Mouse (Mus musculus): ENCODE data around the gene Tsc22d4. TPM values are rescaled to one million over a fixed set of nuclear protein-coding genes. Genes with fewer than 3 reads are reported as not detected.

The Tsc22d4 gene
- total RNA-seq, 2 experiments from 2014 or later, result 150 to 156 TPM

DNA sequence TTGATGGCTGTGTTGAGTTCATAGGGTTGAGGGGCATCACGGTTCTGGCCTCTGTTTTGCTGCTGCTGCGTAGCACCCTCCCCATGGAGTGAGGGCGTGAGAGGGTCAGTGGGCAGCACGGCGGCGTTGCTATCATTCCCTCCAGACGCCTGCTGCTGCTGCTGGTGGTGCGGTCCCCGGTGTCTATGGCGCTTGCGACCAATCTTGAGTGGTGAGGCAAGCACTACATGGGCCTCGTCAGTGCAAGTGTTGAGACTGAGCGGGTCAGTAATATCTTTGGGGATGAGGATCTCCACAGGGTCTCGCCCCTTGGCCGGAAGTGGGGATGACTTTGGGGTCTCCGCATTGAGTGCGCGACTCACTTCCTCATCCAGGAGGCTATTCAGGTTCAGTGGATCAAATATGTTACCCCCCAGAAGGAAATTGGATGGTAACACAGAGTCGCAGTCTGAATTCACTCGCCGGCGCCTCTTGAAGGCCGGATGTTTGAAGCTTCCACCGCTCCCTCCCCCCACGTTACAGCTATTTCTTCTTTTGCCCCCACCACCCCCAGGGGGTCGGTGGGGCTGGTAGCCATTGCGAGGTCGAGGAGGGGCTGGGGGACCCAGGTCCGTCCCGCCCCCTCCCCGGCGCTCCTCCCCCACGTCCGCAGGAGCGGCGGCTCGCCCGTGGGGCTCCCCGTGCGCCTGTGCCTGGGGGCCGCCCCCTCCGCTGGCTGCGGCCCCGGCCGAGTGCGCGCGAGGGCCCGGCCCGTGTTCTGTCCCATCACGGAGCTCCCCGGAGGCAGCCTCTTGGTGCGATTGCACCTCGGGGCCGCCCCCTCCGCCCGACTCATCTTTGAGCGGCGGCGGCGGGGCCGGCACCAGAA lies 39.9 kb downstream of the Tsc22d4 start:
- Histone ChIP-seq H3K27ac (peak overlapping the region; percentile 96), H3K4me3 (peak overlapping the region; percentile 92)
- peak in 1 of 2 experiments; percentile 51 for DNase-seq (ENCODE audit: extremely low spot score in 1 of 2, low spot score in 2 of 2)
- TF ChIP-seq CTCF (IDR thresholded peaks at IDR 0.05), result no peak
- intact Hi-C loops (cut with DNase I), result loop anchor here (5.0 to 10.0 kb wide), 2 partner anchors 329 to 372 kb away; partner anchors contain the start of genes Zfp113 and Zscan21

DNA sequence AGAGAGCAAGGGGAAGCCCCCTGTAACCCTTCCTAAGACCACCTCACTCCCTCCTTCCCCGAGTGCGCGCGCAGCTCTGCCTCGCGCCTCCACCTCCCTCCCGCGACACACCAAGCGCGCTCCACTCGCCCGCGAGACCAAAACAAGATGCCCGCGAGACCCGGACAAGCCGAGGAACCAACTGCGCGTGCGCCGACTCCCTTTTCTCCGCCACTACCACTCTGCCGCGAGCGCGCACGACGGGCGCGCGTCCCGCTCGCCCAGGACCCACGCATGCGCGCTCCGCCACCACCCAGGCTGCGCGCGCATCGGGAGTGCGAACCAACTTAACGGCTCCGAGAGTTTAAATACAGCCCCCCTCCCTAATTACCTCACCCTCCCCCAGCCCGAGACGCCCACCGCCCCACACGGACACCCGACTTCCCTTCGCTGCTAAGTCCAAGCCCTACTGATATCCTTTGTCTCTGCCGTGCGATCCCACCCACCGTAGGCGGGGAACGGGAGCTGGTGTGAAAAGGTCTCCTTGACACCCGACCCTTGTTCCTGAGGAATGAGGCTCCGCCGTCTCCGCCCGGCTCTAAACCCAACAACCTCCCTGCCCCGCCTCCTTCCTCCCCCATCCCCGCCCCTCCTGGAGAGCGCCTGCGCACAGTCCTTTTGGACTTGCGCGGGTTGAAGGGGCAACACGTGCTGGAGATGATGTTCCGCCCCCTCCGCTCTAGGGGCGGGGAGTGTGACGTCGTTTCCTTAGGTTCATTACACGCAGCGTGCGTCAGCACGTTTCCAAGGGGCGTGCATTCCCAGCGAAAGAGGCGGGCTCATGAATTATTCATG lies 40.8 kb downstream of the Tsc22d4 start:
- no peak for TF ChIP-seq CTCF (IDR thresholded peaks at IDR 0.05)
- Histone ChIP-seq H3K4me3 (peak overlapping the region; percentile 92), H3K27ac (peak overlapping the region; percentile 98)
- DNase-seq (ENCODE audit: extremely low spot score in 1 of 2, low spot score in 2 of 2), result peak; percentile 99
- intact Hi-C loops (cut with DNase I), result loop anchor here (5.0 to 10.0 kb wide), 2 partner anchors 328 to 371 kb away; partner anchors contain the start of genes Zfp113 and Zscan21

DNA sequence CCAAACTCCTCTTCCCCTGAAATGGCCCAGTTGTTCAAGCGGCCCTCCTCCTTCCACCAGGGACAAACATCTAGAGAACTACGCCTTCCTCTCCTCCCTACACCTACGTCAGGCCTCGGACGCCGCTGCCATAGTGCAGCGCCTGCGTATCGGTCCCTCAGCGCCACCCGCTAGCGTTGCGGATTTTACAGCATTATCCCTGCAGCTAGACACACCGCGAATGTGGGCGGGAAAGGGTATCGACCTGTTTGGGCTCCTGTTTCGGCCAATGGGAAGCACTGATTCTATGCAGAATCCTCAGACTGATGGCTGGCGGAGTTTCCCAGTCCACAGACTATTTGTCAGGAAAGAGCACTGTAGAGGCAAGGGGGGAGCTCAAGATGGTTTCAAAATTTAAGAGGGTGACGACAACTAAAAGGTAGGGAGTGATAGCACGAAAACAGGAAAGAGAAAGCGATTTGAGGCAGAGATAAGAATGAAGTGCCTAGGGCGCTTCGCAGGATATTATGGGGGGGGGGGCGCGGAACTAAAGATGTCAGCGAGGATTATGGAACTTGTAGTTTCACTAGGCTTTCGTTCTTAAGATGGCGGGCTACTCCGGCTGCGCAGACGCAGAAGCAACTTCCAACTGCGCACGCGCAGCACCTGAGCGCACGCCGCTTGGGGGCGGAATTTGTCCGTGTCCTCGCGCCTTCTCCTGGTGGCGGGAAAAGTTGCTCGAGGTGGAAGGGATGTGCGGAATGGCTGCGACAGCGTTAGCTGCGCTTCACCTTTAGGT lies 41.8 kb downstream of the Tsc22d4 start, which contains the start of the genes Mepce and Zcwpw1:
Gene Mepce (minus strand): TSS at position 505 of the 778 bp plus-strand sequence.
Gene Zcwpw1 (plus strand): TSS at position 648 of the 778 bp plus-strand sequence.
- intact Hi-C loops (cut with DNase I), result loop anchor here (1.0 to 10.0 kb wide), 3 partner anchors 91 to 370 kb away; partner anchors contain the start of genes Zfp113 and Zscan21
- Histone ChIP-seq H3K4me3 (peak within 1 kb of the TSS; percentile 92), H3K27ac (peak within 1 kb of the TSS; percentile 98)
- peak; percentile 70 for TF ChIP-seq CTCF (IDR thresholded peaks at IDR 0.05)
- DNase-seq (ENCODE audit: extremely low spot score in 1 of 2, low spot score in 2 of 2), result peak; percentile 96 to 97

DNA sequence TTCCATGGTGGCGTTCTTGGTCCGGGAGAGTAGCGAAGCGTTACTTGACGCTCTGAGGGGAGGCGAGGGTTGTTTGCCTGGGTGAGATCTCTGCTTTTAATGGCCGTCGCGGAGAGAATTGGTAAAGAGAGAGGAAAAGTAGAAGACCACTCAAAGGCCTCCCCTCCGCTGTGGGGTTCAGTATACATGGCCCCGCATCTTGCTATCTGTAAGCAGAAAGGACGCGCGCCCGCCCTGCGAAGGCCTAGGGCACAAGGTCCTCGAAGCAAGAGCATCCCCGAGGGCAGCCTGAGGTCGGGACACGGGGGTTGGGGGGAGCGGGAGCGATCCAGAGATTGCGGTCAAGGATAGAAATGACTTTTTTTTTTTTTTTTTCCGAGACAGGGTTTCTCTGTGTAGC lies 42.6 kb downstream of the Tsc22d4 start:
- intact Hi-C loops (cut with DNase I), result loop anchor here (5.0 to 10.0 kb wide), 2 partner anchors 327 to 369 kb away; partner anchors contain the start of genes Zfp113 and Zscan21
- no peak overlapping the region for H3K27ac ChIP-seq
- no peak for TF ChIP-seq CTCF (IDR thresholded peaks at IDR 0.05)
- DNase-seq (ENCODE audit: extremely low spot score in 1 of 2, low spot score in 2 of 2), result peak; percentile 14 to 41
- H3K4me3 ChIP-seq, result peak overlapping the region; percentile 92

DNA sequence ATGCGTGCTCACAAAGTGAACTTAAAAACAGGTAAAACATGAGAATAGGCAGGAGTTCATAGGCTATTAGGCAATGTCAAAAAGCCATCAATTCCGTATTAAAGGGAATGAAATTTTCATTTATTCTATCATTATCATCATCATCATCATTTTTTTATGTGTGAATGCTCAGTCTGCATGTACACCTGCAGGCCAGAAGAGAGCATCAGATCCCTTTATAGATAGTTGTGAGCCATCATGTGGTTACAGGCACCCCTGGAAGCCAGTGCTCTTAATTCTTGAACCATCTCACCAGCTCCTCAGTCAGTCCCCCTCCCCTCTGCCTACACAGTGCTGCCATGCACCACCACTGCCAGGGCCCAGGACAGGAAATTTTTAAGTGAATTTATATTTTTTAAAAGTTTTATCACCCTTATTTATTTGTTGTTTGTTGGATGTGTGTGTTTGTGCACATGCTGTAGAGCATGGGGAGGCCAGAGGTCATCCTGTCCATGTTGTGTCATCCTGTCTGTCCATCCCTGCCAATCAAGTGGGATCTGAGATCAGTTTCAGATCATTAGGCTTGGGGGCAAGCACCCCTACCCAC lies 43.5 kb downstream of the Tsc22d4 start:
- no peak for DNase-seq (ENCODE audit: extremely low spot score in 1 of 2, low spot score in 2 of 2)
- no peak overlapping the region for H3K27ac ChIP-seq
- no peak for TF ChIP-seq CTCF (IDR thresholded peaks at IDR 0.05)
- H3K4me3 ChIP-seq, result no peak overlapping the region
- intact Hi-C loops (cut with DNase I), result loop anchor here (5.0 to 10.0 kb wide), 2 partner anchors 326 to 368 kb away; partner anchors contain the start of genes Zfp113 and Zscan21

DNA sequence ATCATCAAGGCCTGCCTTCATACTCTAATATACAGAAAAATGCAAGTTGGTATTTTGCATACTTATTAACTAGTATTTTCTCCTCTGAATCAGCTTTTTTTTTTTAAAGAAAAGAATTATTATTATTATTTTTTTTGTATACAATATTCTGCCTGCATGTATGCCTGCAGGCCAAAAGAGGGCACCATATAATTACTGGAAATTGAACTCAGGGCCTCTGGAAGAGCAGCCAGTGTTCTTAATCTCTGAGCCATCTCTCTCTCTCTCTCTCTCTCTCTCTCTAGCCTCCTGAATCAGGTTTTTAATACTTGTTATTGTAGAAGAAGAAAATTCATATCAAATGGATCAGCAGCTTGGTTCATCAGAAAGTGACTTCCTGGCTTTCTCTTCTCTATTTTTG lies 46.0 kb downstream of the Tsc22d4 start:
- intact Hi-C loops (cut with DNase I), result loop anchor here (5.0 to 10.0 kb wide), 2 partner anchors 181 to 303 kb away; no protein-coding TSS in a partner anchor
- DNase-seq (ENCODE audit: extremely low spot score in 1 of 2, low spot score in 2 of 2), result no peak
- TF ChIP-seq CTCF (IDR thresholded peaks at IDR 0.05), result peak; percentile 54
- Histone ChIP-seq H3K4me3 (no peak overlapping the region), H3K27ac (no peak overlapping the region)

DNA sequence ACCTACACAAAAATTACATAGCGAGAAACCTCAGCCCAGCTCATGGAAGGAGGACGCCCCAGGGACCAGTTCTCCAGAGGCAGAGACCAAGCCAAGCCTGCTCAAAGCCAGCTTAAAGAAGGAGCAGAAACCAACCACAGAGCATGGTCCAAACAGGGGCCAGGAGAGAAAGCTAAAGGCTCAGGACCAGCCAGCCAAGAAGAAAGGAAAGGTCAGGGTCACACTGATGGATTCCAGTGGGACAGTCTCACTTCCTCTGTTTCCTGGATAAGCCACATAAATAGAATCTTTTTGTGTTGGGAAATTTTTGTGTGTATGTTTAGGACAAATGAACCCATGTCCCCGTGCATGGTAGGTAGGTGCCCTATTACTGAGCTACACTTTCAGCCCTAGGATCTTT lies 51.1 kb downstream of the Tsc22d4 start:
- intact Hi-C loops (cut with DNase I), result loop anchor here (10.0 kb wide), 1 partner anchor 298 kb away; no protein-coding TSS in a partner anchor
- H3K4me3 ChIP-seq, result no peak overlapping the region
- H3K27ac ChIP-seq, result no peak overlapping the region
- no peak for DNase-seq (ENCODE audit: extremely low spot score in 1 of 2, low spot score in 2 of 2)
- TF ChIP-seq CTCF (IDR thresholded peaks at IDR 0.05), result no peak

DNA sequence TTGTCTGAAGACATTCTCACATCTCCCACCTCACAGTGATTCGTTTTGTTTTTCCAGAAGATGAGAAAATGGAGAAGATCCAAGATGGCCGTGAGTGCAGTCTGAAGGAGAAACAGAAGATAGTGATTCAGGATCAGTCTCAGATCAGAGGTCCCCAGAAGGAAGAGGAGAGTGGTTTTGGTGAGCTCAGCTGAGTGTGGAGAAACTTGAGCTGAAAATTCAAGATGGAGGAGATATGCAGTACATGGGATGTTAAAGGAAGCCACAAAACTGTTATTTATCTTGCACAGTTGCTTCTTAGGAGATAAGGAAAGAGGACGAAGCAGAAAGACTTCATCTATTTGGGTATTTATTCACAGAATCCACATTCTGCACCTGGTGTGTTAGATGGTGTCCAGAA lies 55.4 kb downstream of the Tsc22d4 start:
- intact Hi-C loops (cut with DNase I), result no loop called here
- DNase-seq (ENCODE audit: extremely low spot score in 1 of 2, low spot score in 2 of 2), result no peak
- TF ChIP-seq CTCF (IDR thresholded peaks at IDR 0.05), result no peak
- no peak overlapping the region for H3K4me3 ChIP-seq
- H3K27ac ChIP-seq, result no peak overlapping the region

DNA sequence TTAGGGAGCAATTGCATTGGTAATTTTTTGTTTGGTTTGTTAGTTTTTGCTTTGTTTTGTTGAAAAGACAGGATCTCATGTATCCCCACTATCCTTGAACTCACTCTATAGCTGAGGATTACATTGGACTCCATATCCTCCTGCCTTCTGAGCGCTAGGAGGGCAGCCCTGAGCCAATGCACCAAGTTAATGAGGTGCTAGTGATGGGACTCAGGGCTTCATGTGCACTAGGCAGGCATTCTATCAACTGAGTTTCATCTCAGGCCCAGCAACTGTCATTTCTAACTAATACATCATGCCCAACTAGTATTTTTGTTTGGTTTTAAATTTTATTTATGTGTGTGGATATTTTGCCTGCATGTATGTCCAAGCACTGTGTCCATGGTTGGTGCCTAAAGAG lies 60.6 kb downstream of the Tsc22d4 start:
- no peak overlapping the region for H3K27ac ChIP-seq
- intact Hi-C loops (cut with DNase I), result no loop called here
- TF ChIP-seq CTCF (IDR thresholded peaks at IDR 0.05), result no peak
- no peak for DNase-seq (ENCODE audit: extremely low spot score in 1 of 2, low spot score in 2 of 2)
- H3K4me3 ChIP-seq, result no peak overlapping the region

DNA sequence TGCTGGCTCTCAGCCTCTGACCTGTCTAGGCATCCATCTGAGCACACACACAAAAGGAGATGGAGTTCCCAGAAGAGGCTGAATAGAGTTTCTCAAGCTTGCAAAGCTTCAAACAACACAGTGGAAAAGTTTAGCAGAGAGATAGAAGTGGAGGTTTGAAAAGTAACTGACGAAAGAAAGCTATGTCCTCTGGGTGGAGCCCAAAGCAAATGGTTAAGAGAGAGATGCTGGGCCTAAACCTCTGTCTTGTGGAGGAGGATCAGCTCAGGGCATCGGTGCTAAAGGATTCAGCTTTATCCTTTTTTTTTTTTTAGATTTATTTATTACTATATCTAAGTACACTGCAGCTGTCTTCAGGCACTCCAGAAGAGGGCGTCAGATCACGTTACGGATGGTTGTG lies 62.8 kb downstream of the Tsc22d4 start:
- no peak for DNase-seq (ENCODE audit: extremely low spot score in 1 of 2, low spot score in 2 of 2)
- intact Hi-C loops (cut with DNase I), result no loop called here
- Histone ChIP-seq H3K27ac (no peak overlapping the region), H3K4me3 (no peak overlapping the region)
- TF ChIP-seq CTCF (IDR thresholded peaks at IDR 0.05), result no peak
